ENCODE assay signal across 17 mouse cellular contexts in genomic region chr2:51945812-51946211, GRCm38 (mm10).
"Had no signal": no experiment of that assay in that cellular context is flagged by ENCODE, and none has a peak within 500 bp of the region (broad histone marks: within the 10 kb centered on the region; RNA-seq: fewer than 3 reads in every experiment).

No protein-coding gene starts in this region.

- H3K9me3 ChIP-seq: limb, embryonic 10.5 days; liver, embryonic 15.5 days; midbrain, embryonic 12.5 days; neural tube, embryonic 15.5 days had no signal

- H3K9ac ChIP-seq: liver, embryonic 15.5 days; midbrain, embryonic 12.5 days; neural tube, embryonic 15.5 days had no signal

- H3K27me3 ChIP-seq: liver, embryonic 15.5 days; megakaryocyte, embryonic 14.5 days; midbrain, embryonic 12.5 days; neural tube, embryonic 15.5 days had no signal

- ATAC-seq: lung, postnatal 0 days had no signal

- DNase-seq: kidney, adult 8-10 months; kidney, postnatal 10 days; kidney, postnatal 4 days; lung, adult 2 months; lung, postnatal 4 days; right cerebral cortex, adult 18-20 months; right cerebral cortex, postnatal 25 days; thymus, adult 18-20 months; thymus, postnatal 14 days had no signal

- H3K4me3 ChIP-seq: layer of hippocampus, adult 2 months; limb, embryonic 10.5 days; liver, embryonic 15.5 days; megakaryocyte, embryonic 14.5 days; midbrain, embryonic 12.5 days; neural tube, embryonic 15.5 days had no signal

- H3K27ac ChIP-seq: layer of hippocampus, adult 2 months; limb, embryonic 10.5 days; liver, embryonic 15.5 days; midbrain, embryonic 12.5 days; neural tube, embryonic 15.5 days had no signal

- H3K4me2 ChIP-seq: liver, embryonic 11.5 days; liver, embryonic 15.5 days; midbrain, embryonic 12.5 days; neural tube, embryonic 15.5 days had no signal

- H3K36me3 ChIP-seq: limb, embryonic 10.5 days; liver, embryonic 15.5 days; midbrain, embryonic 12.5 days; neural tube, embryonic 15.5 days had no signal

- H3K4me1 ChIP-seq: megakaryocyte, embryonic 14.5 days; midbrain, embryonic 12.5 days; neural tube, embryonic 15.5 days had no signal
